Mouse (Mus musculus) heart, embryonic 14.5 days (tissue): ENCODE data around the gene Il16. TPM values are rescaled to one million over a fixed set of nuclear protein-coding genes. Genes with fewer than 3 reads are reported as not detected.

Experiments
- ATAC-seq: fragments of 200-750 bp; cut with Nextera tagmentation; 2 replicates; pipeline ENCODE4 v1.8.0; 2017; ENCODE audit warnings: low read depth, moderate TSS enrichment; ENCODE audit not compliant: insufficient number of reproducible peaks, insufficient read depth, low FRiP score
- H3K27ac ChIP-seq, 2 experiments: fragments of 200-500 bp in 1 of 2; fragments of 300-500 bp in 1 of 2; sonication (generic) in 1 of 2; replicated peaks in 1 of 2; 2 replicates each; pipeline ENCODE4 v1.5.1; 2012 to 2014; ENCODE audit warnings: low read depth in 2 of 2, low read length in 2 of 2, control low read depth in 1 of 2, mild to moderate bottlenecking in 1 of 2, mixed read lengths in 1 of 2; ENCODE audit not compliant: control insufficient read depth in 1 of 2, insufficient read depth in 1 of 2
- H3K27me3 ChIP-seq: fragments of 300-500 bp; sonication (generic); 2 replicates; pipeline ENCODE4 v1.6.1; 2014; ENCODE audit warnings: mild to moderate bottlenecking, low read length, control low read depth; ENCODE audit not compliant: control insufficient read depth, insufficient read depth
- H3K36me3 ChIP-seq: fragments of 300-500 bp; sonication (generic); 2 replicates; pipeline ENCODE4 v1.6.1; 2014; ENCODE audit warnings: mild to moderate bottlenecking, control low read depth, low read length, mixed read lengths; ENCODE audit not compliant: control insufficient read depth, insufficient read depth
- H3K4me1 ChIP-seq, 2 experiments: fragments of 200-500 bp in 1 of 2; fragments of 300-500 bp in 1 of 2; sonication (generic) in 1 of 2; 2 replicates each; pipeline ENCODE4 v1.6.1; 2012 to 2014; ENCODE audit warnings: low read length in 2 of 2, control low read depth in 1 of 2, mixed read lengths in 1 of 2; ENCODE audit not compliant: control insufficient read depth in 2 of 2, insufficient read depth in 2 of 2
- H3K4me2 ChIP-seq: fragments of 300-500 bp; sonication (generic); 2 replicates; pipeline ENCODE4 v1.6.1; 2014; ENCODE audit warnings: mild to moderate bottlenecking, low read length
- H3K4me3 ChIP-seq, 2 experiments: fragments of 200-500 bp in 1 of 2; fragments of 300-500 bp in 1 of 2; sonication (generic) in 1 of 2; 2 replicates each; pipeline ENCODE4 v1.5.1; 2012 to 2014; ENCODE audit warnings: low read length in 2 of 2, mild to moderate bottlenecking in 2 of 2, control low read depth in 1 of 2, low read depth in 1 of 2, moderate library complexity in 1 of 2; ENCODE audit not compliant: control insufficient read depth in 1 of 2, insufficient read depth in 1 of 2
- H3K9ac ChIP-seq: fragments of 300-500 bp; sonication (generic); 2 replicates; pipeline ENCODE4 v1.6.1; 2014; ENCODE audit warnings: mild to moderate bottlenecking, low read length
- H3K9me3 ChIP-seq: fragments of 300-500 bp; sonication (generic); 2 replicates; pipeline ENCODE4 v1.6.1; 2016; ENCODE audit warnings: low read length, control low read depth; ENCODE audit not compliant: control insufficient read depth
- WGBS: fragments of 180-500 bp; shearing (Covaris S2); extraction: QIAGEN DNeasy Blood & Tissue Kit; methylation state at CpG from one replicate; pipeline ENCODE4 v1.1.7; 2014; 5-methylcytosine and 5-hydroxymethylcytosine counted together
- polyA plus RNA-seq: library from polyadenylated mRNA; unstranded; fragments of >200 nt; fragmentation: Nextera tagmentation; extraction: Ambion mirVana; gene quantifications from 2 replicates; pipeline ENCODE4 v1.2.1, GENCODE M21; 2014

Gene Il16
- polyA plus RNA-seq, 1 experiment from 2014 or later, result 3.2 TPM

GRCm38 (mm10) chr7:83598997-83599912, 146.3 kb downstream of the Il16 start:
- H3K27ac ChIP-seq, result no peak overlapping the region
- H3K4me2 ChIP-seq, result no peak overlapping the region
- H3K36me3 ChIP-seq, result no peaks in the 10 kb centered on the region
- no peak for ATAC-seq
- H3K27me3 ChIP-seq, result no peaks in the 10 kb centered on the region
- no peaks in the 10 kb centered on the region for H3K9me3 ChIP-seq
- peaks cover 0 to 2% of the 10 kb centered on the region in 2 experiments; a peak in 1 of 4 replicates for H3K4me1 ChIP-seq
- 63% methylated on average over 13 of the region's 13 CpGs for WGBS
- H3K9ac ChIP-seq, result no peak overlapping the region
- no peak overlapping the region for H3K4me3 ChIP-seq

- ATAC-seq, result no peak
- Histone ChIP-seq H3K4me2 (no peak overlapping the region), H3K27ac (no peak overlapping the region), H3K9me3 (no peaks in the 10 kb centered on the region), H3K4me1 (peaks cover 0 to 2% of the 10 kb centered on the region in 2 experiments; a peak in 1 of 4 replicates), H3K4me3 (no peak overlapping the region), H3K36me3 (no peaks in the 10 kb centered on the region), H3K27me3 (no peaks in the 10 kb centered on the region), H3K9ac (no peak overlapping the region)
- 79% methylated on average over 3 of the region's 3 CpGs for whole genome bisulfite sequencing
These were observed 148.5 kb downstream of the Il16 start for GRCm38 (mm10) chr7:83597063-83597462.

GRCm38 (mm10) chr7:83594056-83594455, 151.5 kb downstream of the Il16 start:
- Histone ChIP-seq H3K36me3 (no peaks in the 10 kb centered on the region), H3K27me3 (no peaks in the 10 kb centered on the region), H3K27ac (no peak overlapping the region), H3K9me3 (no peaks in the 10 kb centered on the region), H3K4me3 (no peak overlapping the region), H3K4me2 (no peak overlapping the region), H3K9ac (no peak overlapping the region), H3K4me1 (no peaks in the 10 kb centered on the region)
- WGBS, result 80% methylated on average over 3 of the region's 3 CpGs
- no peak for ATAC-seq

Other genes with a start within 250 kb of the Il16 start
- gene Tmc3, start 160.8 kb downstream of the Il16 start, polyA plus RNA-seq, result 0.38 and 0.90 TPM in 2 replicates
- 30.9 and 33.0 TPM in 2 replicates for gene Stard5, start 113.8 kb downstream of the Il16 start, polyA plus RNA-seq
- 3.3 TPM in 2 replicates for gene Cfap161, start 49.2 kb upstream of the Il16 start, polyA plus RNA-seq
- gene Tlnrd1, start 138.6 kb upstream of the Il16 start, polyA plus RNA-seq, result 14.5 and 14.6 TPM in 2 replicates
- gene Mesd, start 138.7 kb upstream of the Il16 start, polyA plus RNA-seq, result 63.5 and 71.5 TPM in 2 replicates